Mouse (Mus musculus): ENCODE data around the gene Sync.
A peak's percentile ranks its signal among the peaks of the same experiment; 100 is the strongest.

The Sync gene

GRCm38 (mm10) chr4:129263225-129264021 is 24.0 kb upstream of the Sync start:
- peak; percentile 46 for DNase-seq (ENCODE audit: low spot score)

- DNase-seq (ENCODE audit: low spot score) = no peak
Measured at GRCm38 (mm10) chr4:129266191-129266590, 21.2 kb upstream of the Sync start.

GRCm38 (mm10) chr4:129266821-129267220 is 20.6 kb upstream of the Sync start:
- DNase-seq (ENCODE audit: low spot score) = no peak

- no peak for DNase-seq (ENCODE audit: low spot score)
Measured at GRCm38 (mm10) chr4:129268698-129269097, 18.7 kb upstream of the Sync start.

- no peak for DNase-seq (ENCODE audit: low spot score)
Measured at GRCm38 (mm10) chr4:129271991-129272755, 15.2 kb upstream of the Sync start.

GRCm38 (mm10) chr4:129272756-129273046 is 14.7 kb upstream of the Sync start:
- no peak for DNase-seq (ENCODE audit: low spot score)

GRCm38 (mm10) chr4:129276453-129276865 is 11.0 kb upstream of the Sync start:
- DNase-seq (ENCODE audit: low spot score) = peak; percentile 97

- DNase-seq (ENCODE audit: low spot score) = no peak
Measured at GRCm38 (mm10) chr4:129282786-129283185, 4.6 kb upstream of the Sync start.

- DNase-seq (ENCODE audit: low spot score) = no peak
Measured at GRCm38 (mm10) chr4:129283226-129283625, 4.2 kb upstream of the Sync start.

- DNase-seq (ENCODE audit: low spot score) = no peak
Measured at GRCm38 (mm10) chr4:129284685-129285084, 2.7 kb upstream of the Sync start.

GRCm38 (mm10) chr4:129286001-129286682 is 1.3 kb upstream of the Sync start:
- no peak for DNase-seq (ENCODE audit: low spot score)

GRCm38 (mm10) chr4:129286683-129287471 is 540 bp upstream of the Sync start:
- peak; percentile 55 for DNase-seq (ENCODE audit: low spot score)

- DNase-seq (ENCODE audit: low spot score) = no peak
Measured at GRCm38 (mm10) chr4:129288067-129288466, 650 bp downstream of the Sync start.

GRCm38 (mm10) chr4:129289671-129290070 is 2.3 kb downstream of the Sync start:
- no peak for DNase-seq (ENCODE audit: low spot score)

- no peak for DNase-seq (ENCODE audit: low spot score)
Measured at GRCm38 (mm10) chr4:129292831-129293230, 5.4 kb downstream of the Sync start.

GRCm38 (mm10) chr4:129293702-129294101 is 6.3 kb downstream of the Sync start:
- DNase-seq (ENCODE audit: low spot score) = no peak

- DNase-seq (ENCODE audit: low spot score) = no peak
Measured at GRCm38 (mm10) chr4:129295188-129295587, 7.8 kb downstream of the Sync start.

- DNase-seq (ENCODE audit: low spot score) = no peak
Measured at GRCm38 (mm10) chr4:129296066-129296465, 8.6 kb downstream of the Sync start.

- no peak for DNase-seq (ENCODE audit: low spot score)
Measured at GRCm38 (mm10) chr4:129297724-129298123, 10.3 kb downstream of the Sync start.

- no peak for DNase-seq (ENCODE audit: low spot score)
Measured at GRCm38 (mm10) chr4:129299121-129299520, 11.7 kb downstream of the Sync start.

GRCm38 (mm10) chr4:129303401-129303800 is 16.0 kb downstream of the Sync start:
- no peak for DNase-seq (ENCODE audit: low spot score)

- DNase-seq (ENCODE audit: low spot score) = no peak
Measured at GRCm38 (mm10) chr4:129303816-129304215, 16.4 kb downstream of the Sync start.
